Mouse (Mus musculus) R1 (cell line): ENCODE measurements at regions not wholly inside any gene's neighbourhood (a gene's known extent, or its start where the extent isn't known, plus 50 kb on each side); places are given as distances from the start of the nearest gene placed in this dataset.

Experiments
- DNase-seq: peaks from one replicate; pipeline ENCODE4 v3.0.0-alpha.2; 2018; ENCODE audit warnings: low read depth, low spot score

DNA sequence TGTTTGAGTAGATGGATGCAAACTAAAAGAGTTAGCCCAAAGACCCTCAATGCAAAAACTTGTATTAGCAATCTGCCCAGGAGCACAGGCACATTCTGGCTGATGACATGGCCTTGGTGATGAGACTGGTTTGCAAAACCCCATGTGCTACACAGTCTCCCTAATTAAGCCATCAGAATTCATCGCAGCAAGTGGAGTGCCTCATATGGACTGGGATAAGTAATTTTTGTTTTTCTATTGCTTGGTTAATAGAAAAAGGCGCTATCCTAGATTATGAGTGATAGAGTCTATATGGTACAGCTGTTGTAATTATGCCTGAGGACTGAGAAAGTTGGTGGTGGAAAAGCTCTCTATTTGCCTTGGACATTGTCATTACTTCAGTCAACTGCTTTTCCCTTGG is 155.2 kb upstream of the Robo1 start:
- no peak for DNase-seq

- DNase-seq, result no peak
Measured at GRCm38 (mm10) chr16:72157913-72158312, 150.2 kb upstream of the Robo1 start.

DNA sequence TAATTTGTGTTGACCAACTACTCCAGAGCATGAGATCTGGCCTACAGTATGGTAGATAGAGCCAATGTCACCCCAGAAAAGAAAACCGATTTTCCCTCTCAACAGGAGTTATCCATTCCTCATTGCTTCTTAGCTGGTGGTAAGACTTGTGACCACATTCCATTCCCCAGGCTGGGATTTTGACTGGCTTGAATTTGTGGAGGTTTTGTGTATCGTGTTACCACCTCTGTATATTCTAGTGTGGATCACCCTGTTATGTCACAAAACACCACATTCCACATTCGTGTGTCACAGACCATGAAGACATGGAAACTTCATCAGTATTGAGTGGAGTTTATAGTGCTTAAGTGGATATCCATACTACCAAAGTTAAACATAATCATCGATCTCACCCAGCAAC is 148.7 kb upstream of the Robo1 start:
- DNase-seq, result peak; percentile 11

DNA sequence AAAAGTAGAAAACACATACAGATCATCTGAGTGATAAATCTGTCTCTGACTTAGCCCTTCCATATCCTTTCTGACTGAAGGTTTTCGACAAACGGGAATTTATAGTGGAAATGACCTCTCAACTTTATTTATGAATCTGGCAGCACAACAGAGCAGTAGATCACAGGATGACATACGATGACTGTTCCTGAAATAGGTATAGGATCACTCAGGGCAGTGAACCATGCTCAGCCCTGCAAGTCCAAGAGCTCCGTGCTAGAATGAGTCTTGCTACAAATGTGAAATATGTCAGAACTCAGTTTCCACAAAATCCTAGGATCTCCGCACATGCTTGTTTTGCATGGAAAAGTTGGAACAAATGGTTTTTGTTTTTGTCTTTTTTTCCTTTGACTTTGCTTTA is 132.4 kb upstream of the Robo1 start:
- no peak for DNase-seq

- peak; percentile 75 for DNase-seq
Measured at GRCm38 (mm10) chr16:72194320-72194719, 113.8 kb upstream of the Robo1 start.

- peak; percentile 28 for DNase-seq
Measured at GRCm38 (mm10) chr16:72215360-72216013, 92.6 kb upstream of the Robo1 start.

DNA sequence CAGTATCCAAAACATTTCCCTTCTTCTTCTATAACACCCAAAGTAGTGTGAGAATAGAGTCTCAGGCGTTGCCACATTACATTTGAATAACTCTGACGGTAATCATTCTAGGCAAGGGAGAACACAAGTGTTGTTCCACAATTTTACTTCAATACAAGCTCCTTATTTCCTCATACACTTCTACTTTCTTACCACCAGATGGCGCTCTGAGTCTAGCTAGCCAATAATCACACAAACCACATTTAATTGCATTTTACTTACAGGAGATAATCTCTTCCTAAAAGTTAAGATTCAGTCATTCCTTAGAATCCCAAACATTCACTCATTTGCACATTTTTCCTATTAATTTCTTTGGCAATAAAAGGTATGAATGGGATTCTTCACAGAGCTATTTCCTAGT is 90.1 kb upstream of the Robo1 start:
- peak; percentile 17 for DNase-seq

- DNase-seq, result no peak
Measured at GRCm38 (mm10) chr16:72221912-72222502, 86.1 kb upstream of the Robo1 start.

DNA sequence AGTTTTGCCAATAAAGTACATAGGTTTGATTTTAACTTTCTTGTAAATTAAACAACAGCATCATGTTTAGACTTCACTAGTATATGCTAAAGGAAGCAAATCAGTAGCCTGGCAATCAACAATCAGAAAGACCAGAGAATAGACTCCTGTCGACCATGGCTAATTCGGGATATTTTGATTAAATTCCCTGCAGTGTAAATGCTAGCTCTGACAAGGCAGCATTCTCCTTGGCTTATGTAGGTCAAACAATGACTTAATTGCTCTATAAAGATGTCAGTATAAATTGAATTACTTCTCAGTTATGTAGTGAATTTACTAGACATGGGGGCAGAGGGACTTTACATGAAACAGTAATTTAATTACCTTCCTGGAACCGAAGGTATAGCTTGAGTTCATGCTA is 84.2 kb upstream of the Robo1 start:
- DNase-seq, result no peak

DNA sequence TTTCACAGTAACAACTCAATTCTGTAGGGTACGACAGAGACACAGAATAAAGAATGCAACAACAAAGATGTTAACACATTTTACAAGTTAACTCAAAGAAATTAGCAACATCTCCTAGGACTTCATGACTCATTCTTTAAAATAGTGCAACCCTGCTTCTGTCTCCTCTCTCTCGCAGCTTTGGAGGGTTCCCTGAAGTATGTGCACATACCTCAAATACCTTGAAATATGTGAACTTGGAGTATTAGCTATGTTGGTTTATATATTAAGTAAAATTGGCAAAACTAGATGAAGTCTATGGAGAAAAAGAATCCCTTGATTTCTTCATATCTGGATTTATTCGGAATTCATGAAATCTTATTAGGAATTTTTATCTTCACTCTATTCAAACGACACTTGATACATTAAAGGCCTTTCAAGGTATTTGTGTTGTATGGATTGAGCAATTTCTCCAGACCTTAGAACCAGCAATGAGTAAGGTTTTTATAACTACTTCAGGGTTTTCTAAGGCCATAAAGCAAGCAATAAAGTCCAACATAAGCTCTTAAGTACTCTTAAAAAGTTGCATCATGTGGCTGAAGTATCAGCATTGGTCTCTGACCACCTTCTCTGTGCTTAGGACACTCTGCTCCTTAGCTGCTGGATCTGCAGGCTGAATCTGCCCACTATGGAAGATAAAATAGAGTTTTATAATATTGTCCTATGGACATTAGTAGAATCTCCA is 82.8 kb upstream of the Robo1 start:
- DNase-seq, result no peak

GRCm38 (mm10) chr16:72234366-72234765 is 73.7 kb upstream of the Robo1 start:
- no peak for DNase-seq

- no peak for DNase-seq
Measured at GRCm38 (mm10) chr16:72239631-72240030, 68.5 kb upstream of the Robo1 start.

DNA sequence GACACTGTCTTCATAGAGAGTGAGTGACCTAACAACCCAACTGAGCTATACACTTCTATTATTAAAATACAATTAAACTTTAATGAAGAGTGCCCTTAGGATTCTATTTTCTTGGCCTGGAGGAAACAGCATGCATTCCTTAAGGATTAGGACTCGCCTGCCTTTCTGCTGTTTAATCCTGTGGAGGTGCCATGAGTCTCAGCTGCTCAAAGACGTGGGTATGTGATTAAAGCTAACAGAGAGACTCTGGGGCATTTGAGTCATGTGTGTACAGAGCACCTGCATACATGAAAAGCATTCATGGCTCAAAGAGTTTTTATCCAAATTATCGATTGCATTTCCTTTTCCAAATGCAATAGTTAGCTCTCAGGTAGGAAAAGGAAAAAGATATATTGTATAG is 51.7 kb upstream of the Robo1 start:
- no peak for DNase-seq
